In the genomic region with DNA sequence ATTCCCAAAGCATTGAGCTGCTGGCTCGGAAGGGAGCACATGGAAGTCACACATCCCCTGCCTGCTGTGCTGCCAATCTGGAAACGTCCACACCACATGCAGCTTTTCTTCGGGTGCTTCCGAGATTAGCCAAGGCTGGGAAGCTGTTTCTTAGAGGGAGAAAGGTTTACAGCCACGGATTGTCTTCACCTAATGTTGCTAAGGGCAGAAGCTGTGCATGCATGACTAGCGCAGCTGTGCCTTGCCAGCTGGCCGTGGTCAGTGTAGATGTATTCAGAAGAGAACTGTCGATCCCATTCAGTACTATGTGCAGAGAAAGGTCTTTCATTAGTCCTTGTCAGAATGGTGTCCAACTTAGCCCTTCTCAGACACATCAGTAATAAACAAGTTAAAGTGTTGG, we compare ENCODE assay signal across 22 mouse cellular contexts.
A peak's percentile ranks its signal among the peaks of the same experiment; 100 is the strongest.
DNase-seq lines count a peak whose midpoint lies in the region; ATAC-seq lines count a peak whose summit lies in the region.
"Had no signal": no experiment of that assay in that cellular context is flagged by ENCODE, and none has a peak within 500 bp of the region (broad histone marks: within the 10 kb centered on the region; RNA-seq: fewer than 3 reads in every experiment).

No protein-coding gene starts in this region.

- H3K27ac ChIP-seq in hindbrain, embryonic 13.5 days = 0 out of 2 replicates have a peak overlapping the region, but pooled peaks have one; percentile 13
- H3K27ac ChIP-seq in hindbrain, embryonic 11.5 days (ENCODE audit: low read depth, low read length) = no peak overlapping the region
- H3K27ac ChIP-seq in neural tube, embryonic 15.5 days (replicated peaks) = peak overlapping the region; percentile 58; the same call in 1 of the 2 replicates
- H3K27ac ChIP-seq: heart, embryonic 13.5 days; intestine, embryonic 15.5 days; midbrain, embryonic 13.5 days; neural tube, embryonic 12.5 days had no signal

- 63% methylated on average over 8 of the region's 8 CpGs for WGBS in hindbrain, embryonic 13.5 days
- WGBS in hindbrain, embryonic 11.5 days = 86% methylated on average over 8 of the region's 8 CpGs
- 59% methylated on average over 8 of the region's 8 CpGs for WGBS in neural tube, embryonic 15.5 days

- no peak overlapping the region for H3K9ac ChIP-seq in hindbrain, embryonic 13.5 days
- no peak overlapping the region for H3K9ac ChIP-seq in hindbrain, embryonic 11.5 days (ENCODE audit: low read depth, low read length)
- no peak overlapping the region for H3K9ac ChIP-seq in neural tube, embryonic 15.5 days (replicated peaks)
- H3K9ac ChIP-seq: heart, embryonic 13.5 days; intestine, embryonic 15.5 days; midbrain, embryonic 13.5 days; neural tube, embryonic 12.5 days had no signal

- H3K4me1 ChIP-seq in hindbrain, embryonic 13.5 days (replicated peaks) = peaks cover 14% of the 10 kb centered on the region; the same call in 1 of the 2 replicates
- no peaks in the 10 kb centered on the region for H3K4me1 ChIP-seq in hindbrain, embryonic 11.5 days (replicated peaks; ENCODE audit: control insufficient read depth, insufficient read depth, low read length)
- peaks cover 8% of the 10 kb centered on the region; the same call in 1 of the 2 replicates for H3K4me1 ChIP-seq in neural tube, embryonic 15.5 days
- H3K4me1 ChIP-seq: intestine, embryonic 15.5 days; midbrain, embryonic 13.5 days; neural tube, embryonic 12.5 days had no signal

- H3K4me3 ChIP-seq in hindbrain, embryonic 13.5 days = no peak overlapping the region
- no peak overlapping the region for H3K4me3 ChIP-seq in hindbrain, embryonic 11.5 days (ENCODE audit: low read depth, low read length)
- H3K4me3 ChIP-seq in neural tube, embryonic 15.5 days (replicated peaks) = no peak overlapping the region
- H3K4me3 ChIP-seq: heart, embryonic 13.5 days; intestine, embryonic 15.5 days; midbrain, embryonic 13.5 days; neural tube, embryonic 12.5 days had no signal

- no peaks in the 10 kb centered on the region for H3K27me3 ChIP-seq in hindbrain, embryonic 13.5 days
- no peaks in the 10 kb centered on the region for H3K27me3 ChIP-seq in hindbrain, embryonic 11.5 days (ENCODE audit: control insufficient read depth, insufficient read depth, low read length)
- no peaks in the 10 kb centered on the region for H3K27me3 ChIP-seq in neural tube, embryonic 15.5 days (replicated peaks)
- H3K27me3 ChIP-seq: heart, embryonic 13.5 days; intestine, embryonic 15.5 days; midbrain, embryonic 13.5 days; neural tube, embryonic 12.5 days; Patski had no signal

- no peak overlapping the region for H3K4me2 ChIP-seq in hindbrain, embryonic 13.5 days
- no peak overlapping the region for H3K4me2 ChIP-seq in hindbrain, embryonic 11.5 days (replicated peaks; ENCODE audit: low read depth, low read length)
- no peak overlapping the region for H3K4me2 ChIP-seq in neural tube, embryonic 15.5 days
- H3K4me2 ChIP-seq: heart, embryonic 13.5 days; intestine, embryonic 15.5 days; midbrain, embryonic 13.5 days; neural tube, embryonic 12.5 days had no signal

- peaks cover 32% of the 10 kb centered on the region for H3K36me3 ChIP-seq in hindbrain, embryonic 13.5 days
- H3K36me3 ChIP-seq in hindbrain, embryonic 11.5 days (ENCODE audit: control insufficient read depth, insufficient read depth, low read length) = no peaks in the 10 kb centered on the region
- H3K36me3 ChIP-seq in neural tube, embryonic 15.5 days = peaks cover 5% of the 10 kb centered on the region; the same call in 1 of the 2 replicates

- no peak for DNase-seq in cerebellum, adult 8-10 months
- no peak for DNase-seq in hindbrain, embryonic 11.5 days (ENCODE audit: low spot score)
- DNase-seq in right cerebral cortex, postnatal 10 days (ENCODE audit: low spot score in 2 of 2) = peak; percentile 55 to 75
- no peak for DNase-seq in right cerebral cortex, postnatal 14 days
- no peak for DNase-seq in thymus, postnatal 36 days
- DNase-seq: adrenal gland, adult 8-10 months; embryo, embryonic 11 days; gastrocnemius, postnatal 14 days; heart, adult 18-20 months; heart, postnatal 36 days; kidney, adult 9 months; kidney, postnatal 36 days; right cerebral cortex, postnatal 4 days had no signal

- no peaks in the 10 kb centered on the region for H3K9me3 ChIP-seq in hindbrain, embryonic 13.5 days
- no peaks in the 10 kb centered on the region for H3K9me3 ChIP-seq in hindbrain, embryonic 11.5 days (ENCODE audit: control insufficient read depth, low read length)
- no peaks in the 10 kb centered on the region for H3K9me3 ChIP-seq in neural tube, embryonic 15.5 days (replicated peaks)
- H3K9me3 ChIP-seq: heart, embryonic 13.5 days; intestine, embryonic 15.5 days; midbrain, embryonic 13.5 days; neural tube, embryonic 12.5 days had no signal

- ATAC-seq in cerebellum, adult (ENCODE audit: insufficient number of reproducible peaks, low FRiP score, low TSS enrichment) = 0 out of 2 replicates have a peak, but pooled peaks have one; percentile 17
- peak; percentile 67; the same call in 1 of the 2 replicates for ATAC-seq in hindbrain, embryonic 13.5 days (ENCODE audit: low FRiP score)
- ATAC-seq in hindbrain, embryonic 11.5 days (ENCODE audit: low FRiP score) = no peak
- ATAC-seq in neural tube, embryonic 15.5 days (ENCODE audit: low FRiP score) = peak; percentile 72; the same call in 1 of the 2 replicates
- ATAC-seq: intestine, embryonic 15.5 days; lung, postnatal 0 days; midbrain, embryonic 13.5 days; Patski had no signal

Comparison
In these comparisons a context has a peak if more than half of its experiments do, and no peak if none do; other contexts are left out.
1. DNase-seq: peak in right cerebral cortex, postnatal 10 days (2 of 2); none in cerebellum, adult 8-10 months (single experiment), hindbrain, embryonic 11.5 days (single experiment), right cerebral cortex, postnatal 14 days (single experiment) and thymus, postnatal 36 days (0 of 2).